Mouse (Mus musculus): Measurements from ENCODE around the gene Hagh. TPM values are rescaled to one million over a fixed set of nuclear protein-coding genes. Genes with fewer than 3 reads are reported as not detected.

Hagh gene
- polyA plus RNA-seq, 1 experiment: 92.4 TPM

GRCm38 (mm10) chr17:24896993-24897269 lies 57.0 kb downstream of the Hagh start:
- peak overlapping the region; percentile 83 for H3K27ac ChIP-seq (ENCODE audit: control insufficient read depth, insufficient read depth, low read depth, low read length, poor library complexity)
- no peak for TF ChIP-seq CTCF (IDR thresholded peaks at IDR 0.05; ENCODE audit: control insufficient read depth, insufficient read depth, low read length)
- no peak for TF ChIP-seq POLR2A (IDR thresholded peaks at IDR 0.05; ENCODE audit: borderline replicate concordance, control insufficient read depth, low read depth, low read length)
- H3K4me3 ChIP-seq (replicated peaks; ENCODE audit: control insufficient read depth, low read depth, low read length): peak overlapping the region; percentile 80
- no peaks in the 10 kb centered on the region; the same call in 1 of the 2 replicates for H3K4me1 ChIP-seq (ENCODE audit: control insufficient read depth, insufficient read depth, low read length)
- 52% methylated on average over 11 of the region's 11 CpGs for WGBS

- Histone ChIP-seq H3K4me1 (ENCODE audit: control insufficient read depth, insufficient read depth, low read length) (peaks cover 3% of the 10 kb centered on the region; the same call in 1 of the 2 replicates), H3K27ac (ENCODE audit: control insufficient read depth, insufficient read depth, low read depth, low read length, poor library complexity) (peak overlapping the region; percentile 24; the same call in 1 of the 2 replicates), H3K4me3 (replicated peaks; ENCODE audit: control insufficient read depth, low read depth, low read length) (peak overlapping the region; percentile 36)
- TF ChIP-seq POLR2A (IDR thresholded peaks at IDR 0.05; ENCODE audit: borderline replicate concordance, control insufficient read depth, low read depth, low read length) (no peak), CTCF (IDR thresholded peaks at IDR 0.05; ENCODE audit: control insufficient read depth, insufficient read depth, low read length) (no peak)
- 89% methylated on average over 4 of the region's 4 CpGs for WGBS
Observed at GRCm38 (mm10) chr17:24897600-24897999, 57.7 kb downstream of the Hagh start.

GRCm38 (mm10) chr17:24898041-24898854 lies 58.3 kb downstream of the Hagh start:
- Histone ChIP-seq H3K4me1 (ENCODE audit: control insufficient read depth, insufficient read depth, low read length) (peaks cover 3% of the 10 kb centered on the region; the same call in 1 of the 2 replicates), H3K4me3 (replicated peaks; ENCODE audit: control insufficient read depth, low read depth, low read length) (no peak overlapping the region)

GRCm38 (mm10) chr17:24899153-24899552 lies 59.2 kb downstream of the Hagh start:
- Histone ChIP-seq H3K27ac (ENCODE audit: control insufficient read depth, insufficient read depth, low read depth, low read length, poor library complexity) (no peak overlapping the region), H3K4me3 (replicated peaks; ENCODE audit: control insufficient read depth, low read depth, low read length) (no peak overlapping the region), H3K4me1 (ENCODE audit: control insufficient read depth, insufficient read depth, low read length) (peaks cover 4% of the 10 kb centered on the region; the same call in 1 of the 2 replicates)
- no peak for TF ChIP-seq POLR2A (IDR thresholded peaks at IDR 0.05; ENCODE audit: borderline replicate concordance, control insufficient read depth, low read depth, low read length)
- 0 out of 2 replicates have a peak, but pooled peaks have one; percentile 1 for TF ChIP-seq CTCF (IDR thresholded peaks at IDR 0.05; ENCODE audit: control insufficient read depth, insufficient read depth, low read length)
- 85% methylated on average over 5 of the region's 5 CpGs for WGBS

More at GRCm38 (mm10) chr17:24898041-24898854, 58.3 kb downstream of the Hagh start:
- 82% methylated on average over 4 of the region's 4 CpGs for WGBS
- H3K27ac ChIP-seq (ENCODE audit: control insufficient read depth, insufficient read depth, low read depth, low read length, poor library complexity): no peak overlapping the region; the same call in 1 of the 2 replicates
- no peak for TF ChIP-seq CTCF (IDR thresholded peaks at IDR 0.05; ENCODE audit: control insufficient read depth, insufficient read depth, low read length)
- no peak for TF ChIP-seq POLR2A (IDR thresholded peaks at IDR 0.05; ENCODE audit: borderline replicate concordance, control insufficient read depth, low read depth, low read length)

- 94% methylated on average over 6 of the region's 6 CpGs for WGBS
- H3K27ac ChIP-seq (ENCODE audit: control insufficient read depth, insufficient read depth, low read depth, low read length, poor library complexity): no peak overlapping the region
- TF ChIP-seq POLR2A (IDR thresholded peaks at IDR 0.05; ENCODE audit: borderline replicate concordance, control insufficient read depth, low read depth, low read length) (no peak), CTCF (IDR thresholded peaks at IDR 0.05; ENCODE audit: control insufficient read depth, insufficient read depth, low read length) (no peak)
- no peak overlapping the region for H3K4me3 ChIP-seq (replicated peaks; ENCODE audit: control insufficient read depth, low read depth, low read length)
- peaks cover 4% of the 10 kb centered on the region; the same call in 1 of the 2 replicates for H3K4me1 ChIP-seq (ENCODE audit: control insufficient read depth, insufficient read depth, low read length)
Observed at GRCm38 (mm10) chr17:24900014-24900413, 60.1 kb downstream of the Hagh start.

- Histone ChIP-seq H3K4me1 (ENCODE audit: control insufficient read depth, insufficient read depth, low read length) (peaks cover 4% of the 10 kb centered on the region; the same call in 1 of the 2 replicates), H3K27ac (ENCODE audit: control insufficient read depth, insufficient read depth, low read depth, low read length, poor library complexity) (peak overlapping the region; percentile 39), H3K4me3 (replicated peaks; ENCODE audit: control insufficient read depth, low read depth, low read length) (no peak overlapping the region)
- WGBS: 84% methylated on average over 5 of the region's 5 CpGs
- TF ChIP-seq CTCF (IDR thresholded peaks at IDR 0.05; ENCODE audit: control insufficient read depth, insufficient read depth, low read length): no peak
Observed at GRCm38 (mm10) chr17:24902124-24902523, 62.2 kb downstream of the Hagh start.

GRCm38 (mm10) chr17:24902671-24903474 lies 62.9 kb downstream of the Hagh start:
- TF ChIP-seq CTCF (IDR thresholded peaks at IDR 0.05; ENCODE audit: control insufficient read depth, insufficient read depth, low read length) (peak; percentile 57), POLR2A (IDR thresholded peaks at IDR 0.05; ENCODE audit: borderline replicate concordance, control insufficient read depth, low read depth, low read length) (no peak)
- 52% methylated on average over 9 of the region's 9 CpGs for whole genome bisulfite sequencing
- Histone ChIP-seq H3K4me3 (replicated peaks; ENCODE audit: control insufficient read depth, low read depth, low read length) (peak overlapping the region; percentile 13), H3K4me1 (ENCODE audit: control insufficient read depth, insufficient read depth, low read length) (peaks cover 4% of the 10 kb centered on the region; the same call in 1 of the 2 replicates), H3K27ac (ENCODE audit: control insufficient read depth, insufficient read depth, low read depth, low read length, poor library complexity) (peak overlapping the region; percentile 85)

GRCm38 (mm10) chr17:24903767-24904166 lies 63.8 kb downstream of the Hagh start:
- 94% methylated on average over 9 of the region's 9 CpGs for WGBS
- Histone ChIP-seq H3K4me3 (replicated peaks; ENCODE audit: control insufficient read depth, low read depth, low read length) (no peak overlapping the region), H3K27ac (ENCODE audit: control insufficient read depth, insufficient read depth, low read depth, low read length, poor library complexity) (peak overlapping the region; percentile 18; the same call in 1 of the 2 replicates), H3K4me1 (ENCODE audit: control insufficient read depth, insufficient read depth, low read length) (peaks cover 4% of the 10 kb centered on the region; the same call in 1 of the 2 replicates)
- TF ChIP-seq POLR2A (IDR thresholded peaks at IDR 0.05; ENCODE audit: borderline replicate concordance, control insufficient read depth, low read depth, low read length): no peak
- TF ChIP-seq CTCF (IDR thresholded peaks at IDR 0.05; ENCODE audit: control insufficient read depth, insufficient read depth, low read length): no peak

Measured in bone marrow, adult 2 months (tissue).